Mouse (Mus musculus): Measurements from ENCODE around the gene Adgrf2. TPM values are rescaled to one million over a fixed set of nuclear protein-coding genes. Genes with fewer than 3 reads are reported as not detected.

Adgrf2 gene
- polyA plus RNA-seq (2015; fragmentation: Nextera tagmentation; extraction: Ambion mirVana) = not detected in 2 replicates

GRCm38 (mm10) chr17:42741801-42742217 lies at the start of gene Adgrf2:
Gene Adgrf2, minus strand, starts transcription at chr17:42742179.
- 33% methylated on average over 7 of the region's 7 CpGs for WGBS
- H3K9ac ChIP-seq (ENCODE audit: low read depth, low read length) = no peak within 1 kb of the TSS
- H3K36me3 ChIP-seq (ENCODE audit: control insufficient read depth, insufficient read depth, low read length) = no peaks in the 10 kb centered on the region
- no peaks in the 10 kb centered on the region for H3K4me1 ChIP-seq (ENCODE audit: control insufficient read depth, insufficient read depth, low read length)
- no peaks in the 10 kb centered on the region for H3K9me3 ChIP-seq (ENCODE audit: control insufficient read depth, low read length)
- H3K4me3 ChIP-seq (ENCODE audit: low read length) = no peak within 1 kb of the TSS
- H3K27ac ChIP-seq (ENCODE audit: low read length) = no peak within 1 kb of the TSS
- no peak within 1 kb of the TSS for H3K4me2 ChIP-seq (ENCODE audit: low read depth, low read length)
- ATAC-seq = no peak
- no peaks in the 10 kb centered on the region for H3K27me3 ChIP-seq (replicated peaks; ENCODE audit: control insufficient read depth, insufficient read depth, low read length)

- no peak overlapping the region for H3K4me2 ChIP-seq (ENCODE audit: low read depth, low read length)
- no peak overlapping the region for H3K27ac ChIP-seq (ENCODE audit: low read length)
- H3K9ac ChIP-seq (ENCODE audit: low read depth, low read length) = no peak overlapping the region
- H3K27me3 ChIP-seq (replicated peaks; ENCODE audit: control insufficient read depth, insufficient read depth, low read length) = no peaks in the 10 kb centered on the region
- 78% methylated on average over 1 of the region's 1 CpGs for WGBS
- no peaks in the 10 kb centered on the region for H3K36me3 ChIP-seq (ENCODE audit: control insufficient read depth, insufficient read depth, low read length)
- ATAC-seq = no peak
- H3K9me3 ChIP-seq (ENCODE audit: control insufficient read depth, low read length) = no peaks in the 10 kb centered on the region
- no peaks in the 10 kb centered on the region for H3K4me1 ChIP-seq (ENCODE audit: control insufficient read depth, insufficient read depth, low read length)
- H3K4me3 ChIP-seq (ENCODE audit: low read length) = no peak overlapping the region
Observed at GRCm38 (mm10) chr17:42790787-42791186, 48.8 kb upstream of the Adgrf2 start.

- no peaks in the 10 kb centered on the region for H3K36me3 ChIP-seq (ENCODE audit: control insufficient read depth, insufficient read depth, low read length)
- H3K9me3 ChIP-seq (ENCODE audit: control insufficient read depth, low read length) = no peaks in the 10 kb centered on the region
- H3K27ac ChIP-seq (ENCODE audit: low read length) = no peak overlapping the region
- no peak overlapping the region for H3K4me2 ChIP-seq (ENCODE audit: low read depth, low read length)
- no peaks in the 10 kb centered on the region for H3K4me1 ChIP-seq (ENCODE audit: control insufficient read depth, insufficient read depth, low read length)
- no peak for ATAC-seq
- no peak overlapping the region for H3K4me3 ChIP-seq (ENCODE audit: low read length)
- no peaks in the 10 kb centered on the region for H3K27me3 ChIP-seq (replicated peaks; ENCODE audit: control insufficient read depth, insufficient read depth, low read length)
- H3K9ac ChIP-seq (ENCODE audit: low read depth, low read length) = no peak overlapping the region
- 65% methylated on average over 2 of the region's 2 CpGs for WGBS
Observed at GRCm38 (mm10) chr17:42789723-42790122, 47.7 kb upstream of the Adgrf2 start.

GRCm38 (mm10) chr17:42788686-42789453 lies 46.9 kb upstream of the Adgrf2 start:
- no peak overlapping the region for H3K4me2 ChIP-seq (ENCODE audit: low read depth, low read length)

GRCm38 (mm10) chr17:42782156-42782757 lies 40.3 kb upstream of the Adgrf2 start:
- no peaks in the 10 kb centered on the region for H3K9me3 ChIP-seq (ENCODE audit: control insufficient read depth, low read length)
- WGBS = 54% methylated on average over 7 of the region's 7 CpGs
- ATAC-seq = peak; percentile 74

More at GRCm38 (mm10) chr17:42788686-42789453, 46.9 kb upstream of the Adgrf2 start:
- Histone ChIP-seq H3K9me3 (ENCODE audit: control insufficient read depth, low read length) (no peaks in the 10 kb centered on the region), H3K27me3 (replicated peaks; ENCODE audit: control insufficient read depth, insufficient read depth, low read length) (no peaks in the 10 kb centered on the region), H3K4me1 (ENCODE audit: control insufficient read depth, insufficient read depth, low read length) (no peaks in the 10 kb centered on the region), H3K36me3 (ENCODE audit: control insufficient read depth, insufficient read depth, low read length) (no peaks in the 10 kb centered on the region), H3K9ac (ENCODE audit: low read depth, low read length) (no peak overlapping the region), H3K27ac (ENCODE audit: low read length) (no peak overlapping the region), H3K4me3 (ENCODE audit: low read length) (no peak overlapping the region)
- peak; percentile 39; the same call in 1 of the 2 replicates for ATAC-seq
- 81% methylated on average over 5 of the region's 5 CpGs for WGBS

GRCm38 (mm10) chr17:42753791-42754190 lies 11.8 kb upstream of the Adgrf2 start:
- Histone ChIP-seq H3K9me3 (ENCODE audit: control insufficient read depth, low read length) (no peaks in the 10 kb centered on the region), H3K36me3 (ENCODE audit: control insufficient read depth, insufficient read depth, low read length) (no peaks in the 10 kb centered on the region), H3K4me1 (ENCODE audit: control insufficient read depth, insufficient read depth, low read length) (no peaks in the 10 kb centered on the region), H3K9ac (ENCODE audit: low read depth, low read length) (no peak overlapping the region), H3K4me3 (ENCODE audit: low read length) (no peak overlapping the region), H3K27me3 (replicated peaks; ENCODE audit: control insufficient read depth, insufficient read depth, low read length) (no peaks in the 10 kb centered on the region), H3K4me2 (ENCODE audit: low read depth, low read length) (no peak overlapping the region), H3K27ac (ENCODE audit: low read length) (no peak overlapping the region)
- WGBS = 37% methylated on average over 2 of the region's 2 CpGs
- no peak for ATAC-seq

More at GRCm38 (mm10) chr17:42782156-42782757, 40.3 kb upstream of the Adgrf2 start:
- no peaks in the 10 kb centered on the region for H3K27me3 ChIP-seq (replicated peaks; ENCODE audit: control insufficient read depth, insufficient read depth, low read length)
- no peaks in the 10 kb centered on the region for H3K36me3 ChIP-seq (ENCODE audit: control insufficient read depth, insufficient read depth, low read length)
- H3K9ac ChIP-seq (ENCODE audit: low read depth, low read length) = no peak overlapping the region
- no peak overlapping the region for H3K27ac ChIP-seq (ENCODE audit: low read length)
- H3K4me3 ChIP-seq (ENCODE audit: low read length) = no peak overlapping the region
- no peak overlapping the region for H3K4me2 ChIP-seq (ENCODE audit: low read depth, low read length)
- no peaks in the 10 kb centered on the region for H3K4me1 ChIP-seq (ENCODE audit: control insufficient read depth, insufficient read depth, low read length)

- WGBS = 87% methylated on average over 2 of the region's 2 CpGs
- Histone ChIP-seq H3K4me3 (ENCODE audit: low read length) (no peak overlapping the region), H3K9ac (ENCODE audit: low read depth, low read length) (no peak overlapping the region), H3K4me2 (ENCODE audit: low read depth, low read length) (no peak overlapping the region), H3K9me3 (ENCODE audit: control insufficient read depth, low read length) (no peaks in the 10 kb centered on the region), H3K27me3 (replicated peaks; ENCODE audit: control insufficient read depth, insufficient read depth, low read length) (no peaks in the 10 kb centered on the region), H3K36me3 (ENCODE audit: control insufficient read depth, insufficient read depth, low read length) (no peaks in the 10 kb centered on the region), H3K4me1 (ENCODE audit: control insufficient read depth, insufficient read depth, low read length) (no peaks in the 10 kb centered on the region), H3K27ac (ENCODE audit: low read length) (no peak overlapping the region)
- ATAC-seq = no peak
Observed at GRCm38 (mm10) chr17:42752173-42752572, 10.2 kb upstream of the Adgrf2 start.

- Histone ChIP-seq H3K4me1 (ENCODE audit: control insufficient read depth, insufficient read depth, low read length) (no peaks in the 10 kb centered on the region), H3K9me3 (ENCODE audit: control insufficient read depth, low read length) (no peaks in the 10 kb centered on the region), H3K9ac (ENCODE audit: low read depth, low read length) (no peak overlapping the region), H3K27me3 (replicated peaks; ENCODE audit: control insufficient read depth, insufficient read depth, low read length) (no peaks in the 10 kb centered on the region), H3K27ac (ENCODE audit: low read length) (no peak overlapping the region), H3K4me2 (ENCODE audit: low read depth, low read length) (no peak overlapping the region), H3K36me3 (ENCODE audit: control insufficient read depth, insufficient read depth, low read length) (no peaks in the 10 kb centered on the region), H3K4me3 (ENCODE audit: low read length) (no peak overlapping the region)
- ATAC-seq = no peak
- 55% methylated on average over 6 of the region's 6 CpGs for WGBS
Observed at GRCm38 (mm10) chr17:42745657-42746420, 3.9 kb upstream of the Adgrf2 start.

- no peaks in the 10 kb centered on the region for H3K36me3 ChIP-seq (ENCODE audit: control insufficient read depth, insufficient read depth, low read length)
- no peak overlapping the region for H3K27ac ChIP-seq (ENCODE audit: low read length)
- ATAC-seq = no peak
- no peak overlapping the region for H3K4me3 ChIP-seq (ENCODE audit: low read length)
- no peaks in the 10 kb centered on the region for H3K4me1 ChIP-seq (ENCODE audit: control insufficient read depth, insufficient read depth, low read length)
- WGBS = 80% methylated on average over 3 of the region's 3 CpGs
- no peak overlapping the region for H3K9ac ChIP-seq (ENCODE audit: low read depth, low read length)
- H3K9me3 ChIP-seq (ENCODE audit: control insufficient read depth, low read length) = no peaks in the 10 kb centered on the region
- no peak overlapping the region for H3K4me2 ChIP-seq (ENCODE audit: low read depth, low read length)
- H3K27me3 ChIP-seq (replicated peaks; ENCODE audit: control insufficient read depth, insufficient read depth, low read length) = no peaks in the 10 kb centered on the region
Observed at GRCm38 (mm10) chr17:42742823-42743222, 844 bp upstream of the Adgrf2 start.

Measured in intestine, embryonic 16.5 days (tissue).